Mouse (Mus musculus) neural tube, embryonic 12.5 days (tissue): ENCODE results near the gene Mpnd. TPM values are rescaled to one million over a fixed set of nuclear protein-coding genes. Genes with fewer than 3 reads are reported as not detected.

ENCODE experiments used
- ATAC-seq: fragments of 200-750 bp; cut with Nextera tagmentation; 2 replicates; pipeline ENCODE4 v1.8.0; 2017; ENCODE audit warnings: low read depth, mild to moderate bottlenecking, moderate TSS enrichment, moderate library complexity; ENCODE audit not compliant: low FRiP score
- H3K27ac ChIP-seq: fragments of 300-500 bp; sonication (generic); 2 replicates; pipeline ENCODE4 v1.5.1; 2016
- H3K27me3 ChIP-seq: fragments of 300-500 bp; sonication (generic); replicated peaks from 2 replicates; pipeline ENCODE4 v1.6.1; 2016; ENCODE audit warnings: mild to moderate bottlenecking
- H3K36me3 ChIP-seq: fragments of 300-500 bp; sonication (generic); 2 replicates; pipeline ENCODE4 v1.6.1; 2016; ENCODE audit warnings: mild to moderate bottlenecking
- H3K4me1 ChIP-seq: fragments of 300-500 bp; sonication (generic); 2 replicates; pipeline ENCODE4 v1.6.1; 2016
- H3K4me2 ChIP-seq: fragments of 300-500 bp; sonication (generic); replicated peaks from 2 replicates; pipeline ENCODE4 v1.6.1; 2016; ENCODE audit warnings: mild to moderate bottlenecking
- H3K4me3 ChIP-seq: fragments of 300-500 bp; sonication (generic); 2 replicates; pipeline ENCODE4 v1.5.1; 2016
- H3K9ac ChIP-seq: fragments of 300-500 bp; sonication (generic); 2 replicates; pipeline ENCODE4 v1.6.1; 2016; ENCODE audit warnings: mild to moderate bottlenecking
- H3K9me3 ChIP-seq: fragments of 300-500 bp; sonication (generic); 2 replicates; pipeline ENCODE4 v1.6.1; 2016; ENCODE audit warnings: mild to moderate bottlenecking
- WGBS: fragments of 180-500 bp; shearing (Covaris S2); methylation state at CpG from one replicate; pipeline ENCODE4 v1.1.7; 2016; 5-methylcytosine and 5-hydroxymethylcytosine counted together
- polyA plus RNA-seq: library from polyadenylated mRNA; unstranded; fragments of >200 nt; fragmentation: Nextera tagmentation; extraction: Ambion mirVana; gene quantifications from 2 replicates; pipeline ENCODE4 v1.2.1, GENCODE M21; 2016

Gene Mpnd
- polyA plus RNA-seq, 1 experiment from 2014 or later: 214 TPM

DNA sequence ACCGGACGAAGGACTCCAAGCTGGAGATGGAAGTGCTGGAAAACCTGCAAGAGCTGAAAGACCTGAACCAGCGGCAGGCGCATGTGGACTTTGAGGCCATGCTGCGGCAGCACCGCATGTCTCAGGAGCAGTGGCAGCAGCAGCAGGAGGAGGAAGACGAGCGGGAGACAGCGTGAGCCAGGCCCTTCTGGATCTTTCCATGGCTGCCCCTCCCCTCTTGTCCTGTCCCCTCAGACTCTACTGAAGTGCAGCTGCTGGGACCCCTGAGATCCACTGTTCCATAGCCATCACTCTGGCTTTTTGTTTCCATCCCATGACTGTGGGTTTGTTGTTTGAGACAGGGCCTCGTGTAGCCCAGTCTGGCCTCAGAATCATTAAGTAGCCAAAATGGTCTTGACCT is 41.0 kb upstream of the Mpnd start:
- no peak overlapping the region for H3K27ac ChIP-seq
- no peak overlapping the region for H3K4me3 ChIP-seq
- ATAC-seq: no peak
- no peaks in the 10 kb centered on the region for H3K27me3 ChIP-seq
- H3K4me2 ChIP-seq: no peak overlapping the region
- peaks cover 62% of the 10 kb centered on the region for H3K36me3 ChIP-seq
- 91% methylated on average over 10 of the region's 10 CpGs for WGBS
- H3K9me3 ChIP-seq: no peaks in the 10 kb centered on the region
- peaks cover 20% of the 10 kb centered on the region for H3K4me1 ChIP-seq
- H3K9ac ChIP-seq: no peak overlapping the region

GRCm38 (mm10) chr17:55964996-55965395 is 40.5 kb upstream of the Mpnd start:
- Histone ChIP-seq H3K27ac (no peak overlapping the region), H3K9ac (no peak overlapping the region), H3K9me3 (no peaks in the 10 kb centered on the region), H3K4me1 (peaks cover 20% of the 10 kb centered on the region), H3K4me2 (no peak overlapping the region), H3K4me3 (no peak overlapping the region), H3K27me3 (no peaks in the 10 kb centered on the region), H3K36me3 (peaks cover 62% of the 10 kb centered on the region)
- 89% methylated on average over 9 of the region's 9 CpGs for WGBS
- no peak for ATAC-seq

DNA sequence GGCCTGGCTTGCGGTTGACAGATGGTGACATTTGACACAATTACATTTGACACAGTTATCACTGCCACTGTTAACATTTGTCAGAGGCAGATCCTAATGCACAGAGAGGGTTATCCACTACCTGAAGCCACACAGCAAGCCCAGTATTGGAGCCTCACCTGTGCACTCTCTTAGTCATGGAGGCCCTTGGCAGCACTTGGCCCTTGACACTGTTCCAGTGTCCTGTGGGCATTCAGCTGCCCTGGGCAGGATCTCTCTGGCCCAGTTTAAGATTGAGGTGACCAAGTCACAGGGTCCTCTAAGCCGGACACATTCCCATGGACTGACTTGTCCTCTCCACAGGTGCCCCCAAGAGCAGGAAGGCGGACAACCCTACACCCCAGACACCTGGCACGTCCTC is 38.3 kb upstream of the Mpnd start:
- Histone ChIP-seq H3K9ac (no peak overlapping the region), H3K9me3 (no peaks in the 10 kb centered on the region), H3K4me3 (no peak overlapping the region), H3K27me3 (no peaks in the 10 kb centered on the region), H3K36me3 (peaks cover 48% of the 10 kb centered on the region), H3K27ac (no peak overlapping the region), H3K4me1 (peaks cover 31% of the 10 kb centered on the region), H3K4me2 (no peak overlapping the region)
- ATAC-seq: no peak
- WGBS: 95% methylated on average over 4 of the region's 4 CpGs

- peaks cover 49% of the 10 kb centered on the region for H3K36me3 ChIP-seq
- no peak for ATAC-seq
- 66% methylated on average over 7 of the region's 7 CpGs for WGBS
- H3K27ac ChIP-seq: no peak overlapping the region
- H3K9me3 ChIP-seq: no peaks in the 10 kb centered on the region
- no peak overlapping the region for H3K4me3 ChIP-seq
- H3K27me3 ChIP-seq: no peaks in the 10 kb centered on the region
- no peak overlapping the region for H3K9ac ChIP-seq
- no peak overlapping the region for H3K4me2 ChIP-seq
- peaks cover 39% of the 10 kb centered on the region for H3K4me1 ChIP-seq
These were observed 37.3 kb upstream of the Mpnd start for GRCm38 (mm10) chr17:55968210-55968609.

DNA sequence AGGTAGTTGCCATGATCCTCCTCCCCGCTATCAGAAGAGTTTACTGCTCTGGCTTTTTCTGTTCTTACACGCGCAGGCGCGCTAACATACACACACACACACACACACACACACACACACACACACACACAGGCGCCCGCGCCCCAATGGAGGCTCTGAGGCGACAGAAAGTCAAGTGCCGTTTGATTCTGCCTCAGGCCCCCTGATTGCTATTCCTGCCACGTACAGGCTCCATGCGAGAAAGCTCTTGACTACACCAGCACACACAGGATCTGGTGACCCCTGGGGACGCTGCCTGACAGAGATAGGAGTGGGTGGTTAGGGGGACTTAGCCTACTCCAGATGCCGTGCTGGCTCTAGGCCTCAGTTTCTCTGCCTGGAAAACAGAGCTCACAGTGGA is 36.0 kb upstream of the Mpnd start:
- peaks cover 39% of the 10 kb centered on the region for H3K4me1 ChIP-seq
- H3K27me3 ChIP-seq: no peaks in the 10 kb centered on the region
- WGBS: 17% methylated on average over 14 of the region's 14 CpGs
- peak overlapping the region; percentile 79; the same call in 1 of the 2 replicates for H3K9ac ChIP-seq
- peak overlapping the region; percentile 85 for H3K27ac ChIP-seq
- H3K36me3 ChIP-seq: peaks cover 49% of the 10 kb centered on the region
- peak overlapping the region; percentile 84 for H3K4me2 ChIP-seq
- H3K9me3 ChIP-seq: no peaks in the 10 kb centered on the region
- H3K4me3 ChIP-seq: peak overlapping the region; percentile 1; the same call in 1 of the 2 replicates
- peak; percentile 77 for ATAC-seq

DNA sequence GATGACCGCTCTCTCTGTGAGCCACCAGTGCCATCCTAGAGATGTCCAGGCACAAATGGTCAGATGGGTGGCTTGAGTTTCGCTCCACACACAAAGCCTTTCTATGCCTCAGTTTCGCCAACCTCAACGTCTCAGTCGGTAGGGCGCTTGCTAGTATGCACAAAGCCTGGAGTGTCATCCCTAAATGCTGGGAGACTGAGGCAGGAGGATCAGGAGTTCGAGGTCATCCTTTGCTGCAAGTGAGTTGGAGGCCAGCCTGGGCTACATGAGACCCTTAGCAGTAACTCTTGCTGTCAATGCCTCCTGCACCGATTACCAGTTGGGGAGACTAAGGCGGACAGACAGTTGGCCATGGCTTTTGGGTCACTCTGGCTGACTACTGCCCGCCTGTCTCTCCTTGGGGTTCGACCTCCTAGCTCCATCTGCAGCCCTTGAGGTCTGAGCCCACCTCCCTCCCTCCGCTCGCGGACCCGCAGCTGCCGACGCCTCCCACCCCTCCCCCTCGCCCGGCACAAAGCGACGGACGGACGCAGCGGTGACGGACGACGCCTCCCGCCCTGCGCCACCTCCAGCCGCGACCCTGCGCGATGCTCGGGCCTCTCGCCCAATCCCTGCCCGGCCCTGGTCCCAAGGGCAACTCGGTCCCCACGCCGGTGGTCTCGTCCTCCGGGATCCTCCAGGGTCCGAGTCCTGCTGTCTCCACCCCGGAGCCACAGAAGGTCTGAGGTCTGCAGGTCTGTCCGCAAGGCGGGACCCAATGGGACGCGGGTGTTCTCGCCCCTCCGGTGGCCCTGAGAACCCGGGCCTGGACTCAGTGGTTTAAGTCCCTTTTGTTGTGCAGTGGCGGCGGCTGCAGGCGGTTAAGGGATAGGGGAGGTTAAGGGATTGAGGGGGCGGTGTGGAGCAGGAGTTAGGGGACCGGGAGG is 35.3 kb upstream of the Mpnd start, which contains the start of gene Shd:
Gene Shd, plus strand, starts transcription at position 502 of the 926 bp plus-strand sequence.
- Histone ChIP-seq H3K4me2 (peak within 1 kb of the TSS; percentile 84), H3K36me3 (peaks cover 48% of the 10 kb centered on the region)
- peak; percentile 65 for ATAC-seq

GRCm38 (mm10) chr17:55971453-55971852 is 34.1 kb upstream of the Mpnd start:
- Histone ChIP-seq H3K4me3 (peak overlapping the region; percentile 66), H3K4me1 (peaks cover 43% of the 10 kb centered on the region), H3K9me3 (no peaks in the 10 kb centered on the region), H3K27ac (no peak overlapping the region), H3K36me3 (peaks cover 43% of the 10 kb centered on the region), H3K4me2 (peak overlapping the region; percentile 84), H3K27me3 (no peaks in the 10 kb centered on the region), H3K9ac (peak overlapping the region; percentile 79)
- WGBS: 19% methylated on average over 22 of the region's 22 CpGs
- ATAC-seq: no peak

More for the DNA sequence above, 35.3 kb upstream of the Mpnd start, which contains the start of gene Shd:
- peak within 1 kb of the TSS; percentile 85 for H3K27ac ChIP-seq
- H3K4me1 ChIP-seq: peaks cover 39% of the 10 kb centered on the region
- WGBS: 8% methylated on average over 55 of the region's 55 CpGs
- H3K4me3 ChIP-seq: peak within 1 kb of the TSS; percentile 66
- H3K27me3 ChIP-seq: no peaks in the 10 kb centered on the region
- H3K9ac ChIP-seq: peak within 1 kb of the TSS; percentile 79
- H3K9me3 ChIP-seq: no peaks in the 10 kb centered on the region

DNA sequence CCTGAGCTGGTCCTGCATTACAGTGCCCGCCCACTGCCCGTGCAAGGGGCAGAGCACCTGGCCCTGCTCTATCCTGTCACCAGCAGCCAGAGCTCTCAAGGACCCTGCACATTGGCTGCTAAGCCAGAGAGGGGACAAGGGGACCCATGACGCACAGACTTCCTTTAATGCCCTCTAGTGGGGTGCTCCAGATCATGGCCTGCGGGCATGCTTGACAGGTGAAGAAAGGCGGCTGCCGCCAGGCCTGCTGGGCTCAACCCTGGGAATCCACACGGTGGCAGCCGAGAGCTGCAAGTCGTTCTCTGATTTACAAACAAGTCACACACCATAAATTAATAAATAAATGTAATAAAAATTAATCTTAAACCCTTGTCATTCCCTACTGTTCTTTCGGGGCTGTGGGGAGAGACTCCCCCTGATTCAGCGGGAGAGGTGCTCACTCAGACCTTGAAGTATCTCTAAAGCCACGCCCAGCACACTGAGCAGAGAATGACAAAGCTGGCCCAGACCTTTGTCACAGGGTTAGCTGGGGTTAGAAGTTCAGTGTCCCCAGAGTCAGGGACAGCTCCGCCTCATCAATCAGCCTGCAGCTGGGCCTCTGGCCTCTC is 29.2 kb upstream of the Mpnd start:
- peak overlapping the region; percentile 6; the same call in 1 of the 2 replicates for H3K27ac ChIP-seq
- no peaks in the 10 kb centered on the region for H3K27me3 ChIP-seq
- H3K9me3 ChIP-seq: no peaks in the 10 kb centered on the region
- H3K4me2 ChIP-seq: peak overlapping the region; percentile 25; the same call in 1 of the 2 replicates
- ATAC-seq: peak; percentile 74
- 15% methylated on average over 13 of the region's 13 CpGs for WGBS
- H3K9ac ChIP-seq: peak overlapping the region; percentile 14; the same call in 1 of the 2 replicates
- H3K4me1 ChIP-seq: peaks cover 25% of the 10 kb centered on the region
- H3K36me3 ChIP-seq: peaks cover 29% of the 10 kb centered on the region
- H3K4me3 ChIP-seq: no peak overlapping the region

DNA sequence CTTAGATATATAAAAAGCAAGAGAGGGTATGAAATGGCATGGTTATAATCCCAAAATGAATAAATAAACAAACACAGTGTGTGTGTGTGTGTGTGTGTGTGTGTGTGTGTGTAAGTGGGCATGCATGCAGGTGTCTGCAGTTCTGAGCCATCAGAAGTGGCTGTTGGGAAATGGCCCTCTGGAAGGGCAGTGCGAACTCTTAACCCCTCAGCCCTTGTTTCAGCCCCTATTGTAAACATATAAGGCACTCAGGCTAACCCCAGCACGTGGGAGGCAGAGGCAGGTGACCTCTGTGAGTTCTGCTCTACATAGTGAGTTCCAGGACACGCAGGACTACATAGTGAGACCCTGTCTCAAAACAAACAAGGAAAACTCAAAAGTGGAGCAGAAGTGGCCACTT is 28.2 kb upstream of the Mpnd start:
- no peak for ATAC-seq
- H3K27me3 ChIP-seq: no peaks in the 10 kb centered on the region
- H3K9ac ChIP-seq: no peak overlapping the region
- H3K4me3 ChIP-seq: no peak overlapping the region
- peaks cover 19% of the 10 kb centered on the region for H3K4me1 ChIP-seq
- 47% methylated on average over 3 of the region's 3 CpGs for WGBS
- H3K9me3 ChIP-seq: no peaks in the 10 kb centered on the region
- H3K27ac ChIP-seq: peak overlapping the region; percentile 6; the same call in 1 of the 2 replicates
- H3K36me3 ChIP-seq: peaks cover 29% of the 10 kb centered on the region
- H3K4me2 ChIP-seq: no peak overlapping the region

DNA sequence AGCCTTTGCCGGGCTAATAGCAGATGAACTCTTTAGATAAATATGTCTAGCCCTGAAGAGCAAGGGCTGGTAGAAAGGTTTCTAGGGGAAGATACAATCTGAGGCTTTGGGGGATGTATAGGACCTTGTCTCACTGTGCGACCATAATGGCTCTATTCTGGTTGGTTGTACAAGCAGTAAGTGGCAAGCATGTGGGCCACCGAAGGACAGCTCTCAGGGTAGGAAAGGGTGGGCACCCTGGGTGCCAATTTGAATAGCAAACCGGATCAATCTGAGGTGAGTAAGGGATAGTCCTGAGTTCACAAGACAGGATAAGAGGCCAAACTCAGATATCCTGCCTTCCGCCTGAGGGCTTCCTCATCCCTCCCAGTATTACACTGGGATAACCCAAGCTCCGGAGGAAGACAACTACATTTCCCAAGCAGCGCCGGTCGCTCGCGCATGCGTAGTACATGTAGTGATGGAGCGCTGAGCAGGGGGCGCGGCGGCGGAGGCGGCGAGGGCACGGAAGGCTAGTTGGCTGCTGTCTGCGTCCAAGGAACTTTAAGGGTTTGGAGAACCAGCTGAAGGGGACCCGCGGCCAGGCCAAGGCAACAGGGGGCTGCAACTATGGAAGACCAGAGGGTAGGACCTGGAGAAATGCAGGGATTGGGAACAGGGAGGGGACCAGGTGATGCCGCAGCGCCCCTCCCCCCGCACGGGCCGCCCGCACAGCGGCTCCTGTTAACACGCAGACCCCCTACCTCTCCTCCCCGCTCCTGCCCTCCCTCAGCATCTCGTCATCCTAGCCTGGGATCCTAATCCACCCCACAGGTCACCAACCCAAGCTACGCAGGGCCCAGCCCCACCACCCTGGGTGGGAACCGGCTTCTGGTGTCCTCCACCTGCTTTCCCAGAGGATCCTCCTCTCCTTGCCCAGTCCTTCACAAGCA is 19.2 kb upstream of the Mpnd start, which contains the start of gene Fsd1:
Gene Fsd1, plus strand, starts transcription at position 480 of the 932 bp plus-strand sequence.
- Histone ChIP-seq H3K4me2 (peak within 1 kb of the TSS; percentile 86), H3K27me3 (no peaks in the 10 kb centered on the region), H3K9ac (peak within 1 kb of the TSS; percentile 72), H3K27ac (no peak within 1 kb of the TSS), H3K4me1 (peaks cover 12% of the 10 kb centered on the region), H3K9me3 (no peaks in the 10 kb centered on the region), H3K4me3 (peak within 1 kb of the TSS; percentile 69), H3K36me3 (peaks cover 24% of the 10 kb centered on the region)
- peak; percentile 88 for ATAC-seq
- 10% methylated on average over 35 of the region's 35 CpGs for WGBS

- no peaks in the 10 kb centered on the region for H3K9me3 ChIP-seq
- H3K4me1 ChIP-seq: peaks cover 12% of the 10 kb centered on the region
- 87% methylated on average over 8 of the region's 8 CpGs for WGBS
- no peak overlapping the region for H3K4me2 ChIP-seq
- no peak overlapping the region for H3K9ac ChIP-seq
- ATAC-seq: no peak
- peaks cover 52% of the 10 kb centered on the region for H3K36me3 ChIP-seq
- H3K27ac ChIP-seq: no peak overlapping the region
- H3K27me3 ChIP-seq: no peaks in the 10 kb centered on the region
- H3K4me3 ChIP-seq: no peak overlapping the region
These were observed 15.1 kb upstream of the Mpnd start for GRCm38 (mm10) chr17:55990278-55990898.
